Mouse (Mus musculus): ENCODE data around the gene Cabp7. TPM values are rescaled to one million over a fixed set of nuclear protein-coding genes. Genes with fewer than 3 reads are reported as not detected.

Cabp7 gene
- polyA plus RNA-seq, 1 experiment from 2014 or later = 0.10 TPM

DNA sequence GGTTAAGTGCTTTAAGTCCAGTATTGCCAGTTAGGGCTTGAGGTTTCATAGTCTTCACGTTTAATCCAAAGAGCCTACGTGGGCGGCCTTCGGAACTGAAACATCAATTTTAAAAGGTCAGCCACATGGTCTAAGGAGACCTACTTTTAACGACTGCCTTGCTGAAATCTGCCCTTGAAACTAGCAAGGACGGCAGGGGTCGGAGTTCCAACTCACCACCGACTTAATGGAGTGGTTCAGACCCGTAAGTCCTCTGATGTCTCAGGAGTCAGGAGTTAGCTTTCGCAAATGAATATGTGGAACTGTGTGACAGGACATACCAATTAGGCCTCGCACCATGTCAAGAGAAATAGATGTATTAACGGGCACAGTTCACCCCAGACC, 42.9 kb downstream of the Cabp7 start:
- Histone ChIP-seq H3K4me1 (peaks cover 13% of the 10 kb centered on the region), H3K4me2 (peak overlapping the region; percentile 79), H3K36me3 (peaks cover 23% of the 10 kb centered on the region), H3K4me3 (replicated peaks) (peak overlapping the region; percentile 89), H3K27ac (peak overlapping the region; percentile 84), H3K9ac (peak overlapping the region; percentile 85), H3K9me3 (replicated peaks) (no peaks in the 10 kb centered on the region), H3K27me3 (no peaks in the 10 kb centered on the region)
- WGBS = 3% methylated on average over 12 of the region's 12 CpGs
- ATAC-seq (replicated peaks; ENCODE audit: low FRiP score) = no peak; the same call in 1 of the 2 replicates

- Histone ChIP-seq H3K27me3 (no peaks in the 10 kb centered on the region), H3K4me1 (peaks cover 13% of the 10 kb centered on the region), H3K4me3 (replicated peaks) (no peak overlapping the region), H3K36me3 (peaks cover 23% of the 10 kb centered on the region), H3K4me2 (no peak overlapping the region), H3K9ac (no peak overlapping the region), H3K9me3 (replicated peaks) (no peaks in the 10 kb centered on the region), H3K27ac (no peak overlapping the region)
- no peak for ATAC-seq (replicated peaks; ENCODE audit: low FRiP score)
- WGBS = 84% methylated on average over 8 of the region's 8 CpGs
Observed at GRCm38 (mm10) chr11:4700726-4701125, 45.9 kb downstream of the Cabp7 start.

DNA sequence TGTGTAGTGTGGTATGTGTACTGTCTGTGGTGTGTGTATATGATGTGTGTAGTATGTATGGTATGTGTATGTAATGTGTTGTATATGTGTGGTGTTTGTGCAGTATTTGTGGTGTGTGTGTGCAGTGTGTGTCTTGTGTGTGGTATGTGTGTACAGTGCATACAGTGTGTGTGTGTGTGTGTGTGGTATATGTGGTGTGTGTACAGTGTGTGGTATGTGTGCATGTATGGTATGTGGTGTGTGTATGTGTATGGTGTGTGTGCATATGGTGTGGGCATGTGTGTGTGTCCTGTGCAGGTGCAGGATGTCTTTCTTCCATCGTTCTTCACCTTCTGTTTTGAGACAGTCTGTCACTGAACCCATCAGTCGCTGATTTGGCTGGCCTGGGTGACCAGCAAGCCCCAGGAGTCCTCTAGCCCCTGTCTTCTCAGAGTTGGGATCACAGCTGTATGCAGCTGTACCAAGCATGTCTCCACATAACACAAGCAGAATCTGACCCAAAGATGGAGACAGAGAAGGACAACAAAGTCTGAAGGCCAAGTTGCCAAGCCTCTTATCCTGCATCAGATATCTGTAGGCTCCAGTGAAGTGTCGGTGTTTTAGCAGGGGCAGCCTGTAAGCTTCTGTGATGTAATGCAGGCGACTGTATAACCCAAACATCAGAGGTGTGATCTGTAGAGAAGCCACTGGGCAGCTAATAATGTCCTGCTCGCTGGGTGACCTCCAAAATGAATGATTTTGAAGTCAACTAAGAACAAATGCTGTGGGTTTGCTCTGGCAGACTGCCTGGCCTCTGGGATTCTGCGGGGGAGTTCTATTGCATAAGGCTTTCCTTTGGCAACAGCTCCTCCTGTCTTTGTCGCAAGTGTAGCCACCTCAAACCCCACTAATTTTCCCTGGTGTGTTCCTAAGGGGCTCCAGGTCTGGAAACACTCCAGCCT, 49.3 kb downstream of the Cabp7 start:
- Histone ChIP-seq H3K36me3 (peaks cover 20% of the 10 kb centered on the region), H3K9ac (no peak overlapping the region), H3K27ac (no peak overlapping the region), H3K4me2 (no peak overlapping the region), H3K4me3 (replicated peaks) (no peak overlapping the region), H3K27me3 (no peaks in the 10 kb centered on the region), H3K9me3 (replicated peaks) (0 out of 2 replicates have a peak, but pooled peaks cover 7% of the 10 kb centered on the region), H3K4me1 (no peaks in the 10 kb centered on the region)
- no peak for ATAC-seq (replicated peaks; ENCODE audit: low FRiP score)
- WGBS = 49% methylated on average over 7 of the region's 7 CpGs

DNA sequence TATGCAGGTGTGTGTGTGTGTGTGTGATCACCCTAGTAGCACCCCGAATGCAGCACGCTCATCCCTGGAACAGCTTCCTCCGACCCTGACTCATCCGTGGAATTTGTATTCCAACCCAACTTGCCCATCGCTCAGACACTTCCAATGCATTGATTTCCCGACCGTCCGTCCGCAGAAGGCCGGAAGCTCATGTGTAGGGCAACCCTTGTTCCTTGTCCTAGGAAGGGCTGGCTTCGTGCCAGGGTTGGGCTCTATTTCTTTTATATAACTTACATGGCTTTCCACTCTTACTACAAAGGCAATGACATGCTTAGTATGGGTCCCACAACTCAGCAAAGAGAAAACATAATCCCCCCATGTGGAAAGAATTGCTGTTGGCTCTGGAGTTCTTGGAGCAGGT, 54.4 kb downstream of the Cabp7 start:
- H3K36me3 ChIP-seq = no peaks in the 10 kb centered on the region
- H3K27me3 ChIP-seq = no peaks in the 10 kb centered on the region
- ATAC-seq (replicated peaks; ENCODE audit: low FRiP score) = no peak
- no peak overlapping the region for H3K4me3 ChIP-seq (replicated peaks)
- 0 out of 2 replicates have a peak, but pooled peaks cover 7% of the 10 kb centered on the region for H3K9me3 ChIP-seq (replicated peaks)
- H3K4me1 ChIP-seq = no peaks in the 10 kb centered on the region
- no peak overlapping the region for H3K4me2 ChIP-seq
- 88% methylated on average over 11 of the region's 11 CpGs for WGBS
- no peak overlapping the region for H3K27ac ChIP-seq
- H3K9ac ChIP-seq = no peak overlapping the region

DNA sequence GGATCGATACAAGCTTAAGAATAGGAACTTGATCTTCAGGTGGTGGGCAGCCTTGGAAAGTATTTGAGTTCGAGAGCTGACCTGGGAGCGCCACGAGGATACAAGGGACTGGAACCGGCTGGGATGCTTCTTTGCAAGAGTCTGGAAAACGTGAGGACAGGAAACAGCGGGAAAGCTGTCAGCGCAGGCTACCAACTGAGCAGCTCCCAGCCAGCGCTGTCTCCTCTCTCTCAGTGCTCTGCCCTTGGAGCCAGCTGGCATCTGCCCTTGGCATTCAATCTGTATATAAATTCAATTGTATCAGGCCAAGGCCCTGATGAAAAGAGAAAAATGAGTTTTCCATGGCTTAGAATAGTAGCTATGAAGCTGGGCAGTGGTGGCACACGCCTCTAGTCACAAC, 55.4 kb downstream of the Cabp7 start:
- Histone ChIP-seq H3K27me3 (no peaks in the 10 kb centered on the region), H3K4me1 (no peaks in the 10 kb centered on the region), H3K9ac (no peak overlapping the region), H3K36me3 (no peaks in the 10 kb centered on the region), H3K4me3 (replicated peaks) (no peak overlapping the region), H3K4me2 (no peak overlapping the region), H3K9me3 (replicated peaks) (0 out of 2 replicates have a peak, but pooled peaks cover 7% of the 10 kb centered on the region), H3K27ac (no peak overlapping the region)
- WGBS = 66% methylated on average over 10 of the region's 10 CpGs
- ATAC-seq (replicated peaks; ENCODE audit: low FRiP score) = no peak

DNA sequence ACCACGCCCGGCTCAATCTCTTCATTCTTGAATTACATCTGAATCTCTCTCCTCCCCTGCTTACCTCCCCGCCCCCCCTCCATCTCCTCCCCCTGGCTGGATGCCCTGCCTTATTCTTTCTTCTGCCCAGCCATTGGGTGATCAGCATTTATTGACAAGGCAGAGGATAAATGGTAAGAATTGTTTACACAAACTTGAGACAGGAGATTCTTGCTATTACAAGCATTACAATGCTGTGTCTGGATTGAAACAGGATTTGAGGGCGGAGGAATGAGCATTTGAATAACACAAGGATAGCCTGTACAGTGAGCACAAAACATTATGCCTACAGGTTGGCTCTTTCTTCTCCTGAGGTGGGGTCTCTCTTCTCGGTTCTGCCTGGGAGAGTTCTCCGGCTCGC, 56.2 kb downstream of the Cabp7 start:
- Histone ChIP-seq H3K36me3 (no peaks in the 10 kb centered on the region), H3K9me3 (replicated peaks) (0 out of 2 replicates have a peak, but pooled peaks cover 7% of the 10 kb centered on the region), H3K27ac (no peak overlapping the region), H3K4me3 (replicated peaks) (no peak overlapping the region), H3K4me1 (no peaks in the 10 kb centered on the region), H3K4me2 (no peak overlapping the region), H3K9ac (no peak overlapping the region), H3K27me3 (no peaks in the 10 kb centered on the region)
- no peak for ATAC-seq (replicated peaks; ENCODE audit: low FRiP score)
- 73% methylated on average over 7 of the region's 7 CpGs for WGBS

- Histone ChIP-seq H3K27ac (no peak overlapping the region), H3K27me3 (no peaks in the 10 kb centered on the region), H3K4me1 (no peaks in the 10 kb centered on the region), H3K36me3 (peaks cover 5% of the 10 kb centered on the region), H3K9ac (no peak overlapping the region), H3K4me2 (no peak overlapping the region), H3K9me3 (replicated peaks) (no peaks in the 10 kb centered on the region), H3K4me3 (replicated peaks) (no peak overlapping the region)
- WGBS = 46% methylated on average over 11 of the region's 11 CpGs
- no peak for ATAC-seq (replicated peaks; ENCODE audit: low FRiP score)
Observed at GRCm38 (mm10) chr11:4688632-4689380, 57.8 kb downstream of the Cabp7 start.

- H3K9ac ChIP-seq = no peak overlapping the region
- peaks cover 15% of the 10 kb centered on the region for H3K36me3 ChIP-seq
- no peak overlapping the region for H3K4me3 ChIP-seq (replicated peaks)
- no peak for ATAC-seq (replicated peaks; ENCODE audit: low FRiP score)
- no peak overlapping the region for H3K27ac ChIP-seq
- H3K9me3 ChIP-seq (replicated peaks) = no peaks in the 10 kb centered on the region
- H3K4me1 ChIP-seq = no peaks in the 10 kb centered on the region
- 19% methylated on average over 3 of the region's 3 CpGs for WGBS
- H3K27me3 ChIP-seq = no peaks in the 10 kb centered on the region
- H3K4me2 ChIP-seq = no peak overlapping the region
Observed at GRCm38 (mm10) chr11:4687874-4688273, 58.7 kb downstream of the Cabp7 start.

GRCm38 (mm10) chr11:4687027-4687426, 59.6 kb downstream of the Cabp7 start:
- Histone ChIP-seq H3K36me3 (peaks cover 23% of the 10 kb centered on the region), H3K9ac (no peak overlapping the region), H3K27me3 (no peaks in the 10 kb centered on the region), H3K27ac (no peak overlapping the region), H3K4me2 (no peak overlapping the region), H3K9me3 (replicated peaks) (no peaks in the 10 kb centered on the region), H3K4me3 (replicated peaks) (no peak overlapping the region), H3K4me1 (no peaks in the 10 kb centered on the region)
- ATAC-seq (replicated peaks; ENCODE audit: low FRiP score) = no peak
- 70% methylated on average over 3 of the region's 3 CpGs for WGBS

Other genes with a start within 250 kb of the Cabp7 start
- 24.4 and 25.6 TPM in 2 replicates for gene Mtmr3, start 151.9 kb downstream of the Cabp7 start, polyA plus RNA-seq (2015; fragmentation: Nextera tagmentation; extraction: Ambion mirVana)
- gene Gm11032, start 126.7 kb downstream of the Cabp7 start, polyA plus RNA-seq (2015; fragmentation: Nextera tagmentation; extraction: Ambion mirVana) = not detected in 2 replicates
- gene Ascc2, start 109.0 kb downstream of the Cabp7 start, polyA plus RNA-seq (2015; fragmentation: Nextera tagmentation; extraction: Ambion mirVana) = 34.5 and 36.5 TPM in 2 replicates
- 889 and 930 TPM in 2 replicates for gene Uqcr10, start 42.4 kb downstream of the Cabp7 start, polyA plus RNA-seq (2015; fragmentation: Nextera tagmentation; extraction: Ambion mirVana)
- gene Zmat5, start 42.1 kb downstream of the Cabp7 start, polyA plus RNA-seq (2015; fragmentation: Nextera tagmentation; extraction: Ambion mirVana) = 71.6 and 72.1 TPM in 2 replicates
- 49.8 and 53.2 TPM in 2 replicates for gene Nf2, start 102.8 kb upstream of the Cabp7 start, polyA plus RNA-seq (2015; fragmentation: Nextera tagmentation; extraction: Ambion mirVana)
- gene Nipsnap1, start 127.2 kb upstream of the Cabp7 start, polyA plus RNA-seq (2015; fragmentation: Nextera tagmentation; extraction: Ambion mirVana) = 78.4 and 81.4 TPM in 2 replicates
- gene Thoc5, start 148.5 kb upstream of the Cabp7 start, polyA plus RNA-seq (2015; fragmentation: Nextera tagmentation; extraction: Ambion mirVana) = 36.0 and 39.7 TPM in 2 replicates
- gene Nefh, start 201.3 kb upstream of the Cabp7 start, polyA plus RNA-seq (2015; fragmentation: Nextera tagmentation; extraction: Ambion mirVana) = 0.31 and 0.57 TPM in 2 replicates
- 59.8 and 65.3 TPM in 2 replicates for gene Ap1b1, start 240.0 kb upstream of the Cabp7 start, polyA plus RNA-seq (2015; fragmentation: Nextera tagmentation; extraction: Ambion mirVana)